Mouse (Mus musculus) stomach, embryonic 14.5 days (tissue): ENCODE measurements around the gene Gm10318. TPM values are rescaled to one million over a fixed set of nuclear protein-coding genes. Genes with fewer than 3 reads are reported as not detected.

Source experiments
- ATAC-seq: fragments of 200-750 bp; cut with Nextera tagmentation; 2 replicates; pipeline ENCODE4 v1.8.0; 2017; ENCODE audit warnings: low read depth, moderate TSS enrichment; ENCODE audit not compliant: insufficient number of reproducible peaks, insufficient read depth, low FRiP score
- H3K27ac ChIP-seq: fragments of 300-500 bp; sonication (generic); 2 replicates; pipeline ENCODE4 v1.5.1; 2014; ENCODE audit warnings: mild to moderate bottlenecking, low read length, moderate library complexity, mixed read lengths
- H3K27me3 ChIP-seq: fragments of 300-500 bp; sonication (generic); 2 replicates; pipeline ENCODE4 v1.6.1; 2014; ENCODE audit warnings: low read length, control low read depth, mixed read lengths; ENCODE audit not compliant: control insufficient read depth, insufficient read depth
- H3K36me3 ChIP-seq: fragments of 300-500 bp; sonication (generic); 2 replicates; pipeline ENCODE4 v1.6.1; 2014; ENCODE audit warnings: mild to moderate bottlenecking, control low read depth, low read length, moderate library complexity, mixed read lengths; ENCODE audit not compliant: control insufficient read depth, insufficient read depth
- H3K4me1 ChIP-seq: fragments of 300-500 bp; sonication (generic); 2 replicates; pipeline ENCODE4 v1.6.1; 2014; ENCODE audit warnings: low read length, control low read depth, mixed read lengths; ENCODE audit not compliant: control insufficient read depth, insufficient read depth
- H3K4me2 ChIP-seq: fragments of 300-500 bp; sonication (generic); replicated peaks from 2 replicates; pipeline ENCODE4 v1.6.1; 2014; ENCODE audit warnings: low read depth, low read length, control low read depth
- H3K4me3 ChIP-seq: fragments of 300-500 bp; sonication (generic); 2 replicates; pipeline ENCODE4 v1.5.1; 2014; ENCODE audit warnings: low read depth, low read length, control low read depth
- H3K9ac ChIP-seq: fragments of 300-500 bp; sonication (generic); replicated peaks from 2 replicates; pipeline ENCODE4 v1.6.1; 2014; ENCODE audit warnings: low read depth, mild to moderate bottlenecking, control low read depth, low read length, moderate library complexity, mixed read lengths
- H3K9me3 ChIP-seq: fragments of 300-500 bp; sonication (generic); 2 replicates; pipeline ENCODE4 v1.6.1; 2016; ENCODE audit warnings: low read depth, low read length, control low read depth; ENCODE audit not compliant: control insufficient read depth
- WGBS: fragments of 180-500 bp; shearing (Covaris S2); extraction: QIAGEN DNeasy Blood & Tissue Kit; methylation state at CpG from one replicate; pipeline ENCODE4 v1.1.7; 2014; 5-methylcytosine and 5-hydroxymethylcytosine counted together
- polyA plus RNA-seq: library from polyadenylated mRNA; unstranded; fragments of >200 nt; fragmentation: Nextera tagmentation; extraction: Ambion mirVana; gene quantifications from 2 replicates; pipeline ENCODE4 v1.2.1, GENCODE M21; 2014

The Gm10318 gene
- polyA plus RNA-seq, 1 experiment from 2014 or later, result not detected

DNA sequence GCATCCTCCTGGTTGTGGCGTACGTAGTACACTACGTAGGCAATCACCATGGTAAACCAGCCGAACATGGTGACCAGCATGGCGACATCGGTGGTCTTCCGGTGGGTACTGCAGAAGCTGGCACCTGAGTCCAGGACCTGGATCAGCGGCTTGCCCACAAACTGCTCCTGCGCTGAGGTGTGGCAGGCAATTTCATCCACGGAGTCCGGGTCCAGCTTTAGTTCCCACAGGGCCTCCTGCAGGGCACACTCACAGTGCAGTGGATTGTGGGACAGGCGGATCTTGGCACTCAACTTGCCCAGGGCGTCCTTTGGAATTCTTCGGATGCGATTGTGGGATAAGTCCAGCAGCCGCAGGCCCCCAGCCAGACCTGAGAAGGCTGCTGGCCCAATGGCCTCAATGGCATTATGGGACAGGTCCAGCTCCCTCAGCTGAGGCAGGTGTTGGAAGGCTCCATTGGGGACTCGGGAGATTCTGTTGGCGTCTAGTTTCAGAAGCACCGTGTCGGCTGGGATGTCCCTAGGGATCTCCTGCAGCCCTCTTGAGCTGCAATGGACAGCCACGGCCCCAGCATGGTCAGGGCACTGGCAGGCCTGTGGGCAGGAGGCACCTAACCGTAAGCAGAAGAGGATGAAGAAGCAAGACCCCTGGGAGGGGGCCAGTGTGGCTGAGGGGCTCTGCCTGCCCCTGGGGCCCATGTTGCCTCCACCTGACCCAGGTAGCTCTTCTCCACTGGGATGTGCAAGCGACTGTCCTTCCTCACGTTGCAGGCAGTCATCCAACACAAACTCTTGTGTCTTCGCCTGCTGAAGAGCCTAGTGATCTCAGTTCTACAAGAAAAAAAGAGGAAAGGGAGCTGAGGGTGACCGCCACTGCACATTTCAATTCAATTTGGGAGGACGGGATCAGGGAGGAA lies 48.5 kb downstream of the Gm10318 start:
- 86% methylated on average over 27 of the region's 27 CpGs for WGBS
- H3K4me2 ChIP-seq, result peak overlapping the region; percentile 73; the same call in 1 of the 2 replicates
- H3K9ac ChIP-seq, result no peak overlapping the region
- no peaks in the 10 kb centered on the region for H3K27me3 ChIP-seq
- no peaks in the 10 kb centered on the region for H3K4me1 ChIP-seq
- H3K36me3 ChIP-seq, result no peaks in the 10 kb centered on the region
- no peak for ATAC-seq
- peak overlapping the region; percentile 49; the same call in 1 of the 2 replicates for H3K4me3 ChIP-seq
- H3K27ac ChIP-seq, result no peak overlapping the region
- no peaks in the 10 kb centered on the region for H3K9me3 ChIP-seq

- Histone ChIP-seq H3K27ac (no peak overlapping the region), H3K27me3 (no peaks in the 10 kb centered on the region), H3K36me3 (no peaks in the 10 kb centered on the region), H3K4me2 (peak overlapping the region; percentile 73), H3K9me3 (no peaks in the 10 kb centered on the region), H3K9ac (peak overlapping the region; percentile 43; the same call in 1 of the 2 replicates), H3K4me1 (no peaks in the 10 kb centered on the region), H3K4me3 (peak overlapping the region; percentile 49)
- WGBS, result 2% methylated on average over 14 of the region's 14 CpGs
- ATAC-seq, result 0 out of 2 replicates have a peak, but pooled peaks have one; percentile 10
Measured at GRCm38 (mm10) chr10:77901871-77902210, 49.2 kb downstream of the Gm10318 start.

DNA sequence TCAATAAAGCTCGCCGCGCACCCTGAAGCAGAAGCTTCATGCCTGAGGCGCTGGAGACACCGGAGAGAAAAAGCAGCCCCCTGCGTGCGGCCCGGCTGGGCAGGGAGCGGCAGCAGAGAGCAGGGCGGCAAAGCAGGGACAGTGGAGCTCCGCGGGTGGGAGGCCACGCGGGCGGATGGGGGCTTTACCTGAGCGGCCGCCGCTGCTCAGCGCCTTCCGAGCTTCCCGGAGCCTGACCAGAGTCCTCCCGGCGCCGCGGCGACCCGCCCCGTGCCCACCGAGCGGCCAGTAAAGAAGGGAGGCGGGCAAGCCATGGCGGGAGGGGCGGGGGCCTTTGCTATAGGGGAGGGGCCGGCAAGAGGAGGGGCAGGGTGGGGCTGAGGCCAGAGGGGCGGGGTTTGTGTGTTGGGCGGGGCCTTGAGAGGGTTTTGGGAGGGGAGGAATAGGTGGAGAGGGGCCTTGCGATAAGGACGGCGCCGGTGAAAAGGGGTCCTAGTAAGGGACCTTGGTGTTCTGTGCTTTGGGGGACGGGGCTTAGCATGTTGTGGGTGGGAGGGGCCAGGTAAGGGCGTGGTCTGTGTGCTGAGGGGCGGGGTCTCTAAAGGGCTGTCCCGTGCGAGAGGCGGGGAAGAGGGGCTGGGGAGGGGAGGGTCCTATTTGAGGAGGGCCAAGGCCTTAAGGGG lies 49.7 kb downstream of the Gm10318 start, which contains the start of gene Lrrc3:
Gene Lrrc3, minus strand, starts transcription at position 326 of the 683 bp plus-strand sequence.
- Histone ChIP-seq H3K4me1 (no peaks in the 10 kb centered on the region), H3K4me2 (peak within 1 kb of the TSS; percentile 73), H3K9me3 (no peaks in the 10 kb centered on the region), H3K36me3 (no peaks in the 10 kb centered on the region), H3K4me3 (peak within 1 kb of the TSS; percentile 49), H3K27me3 (no peaks in the 10 kb centered on the region), H3K27ac (no peak within 1 kb of the TSS), H3K9ac (peak within 1 kb of the TSS; percentile 43)
- ATAC-seq, result peak; percentile 79
- under 1% methylated on average over 44 of the region's 46 CpGs for WGBS

DNA sequence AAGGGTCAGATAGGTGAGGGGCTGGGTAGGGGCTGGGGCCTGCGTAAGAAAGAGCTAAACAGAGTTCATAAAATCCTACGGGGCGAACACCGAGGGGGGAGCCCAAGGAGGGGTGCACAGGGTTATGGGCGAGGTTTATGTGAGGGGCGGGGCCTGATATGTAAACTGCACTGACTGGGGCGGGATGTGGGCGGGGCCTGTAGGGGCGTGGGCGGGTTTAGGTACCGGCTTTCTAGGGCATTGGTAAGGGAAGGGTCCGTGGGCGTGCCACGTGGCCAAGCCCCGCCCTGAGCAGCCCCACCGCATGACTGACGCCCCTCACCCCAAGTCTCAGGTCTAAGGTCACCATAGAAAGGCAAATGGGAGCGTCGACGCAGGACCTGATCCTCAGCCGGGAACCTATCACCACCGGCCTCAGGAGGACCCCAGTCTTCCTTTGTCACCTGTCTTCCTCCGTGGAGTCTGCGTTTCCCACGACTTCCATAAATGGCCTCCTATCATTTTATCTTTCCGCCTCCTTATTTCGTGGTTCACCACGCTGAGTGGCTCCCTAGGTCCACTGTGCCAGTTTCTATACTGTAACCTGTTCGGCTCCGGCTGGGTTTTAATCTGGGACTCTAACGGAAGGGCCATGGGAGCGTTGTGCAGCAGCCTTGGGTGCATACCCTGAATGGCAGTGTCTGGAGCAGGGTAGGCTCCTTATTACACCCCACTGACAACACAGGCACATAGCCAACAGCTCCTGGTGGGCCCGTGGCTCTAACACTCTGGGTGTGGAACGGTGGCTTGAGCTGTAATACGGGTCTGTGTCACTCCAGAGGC lies 50.4 kb downstream of the Gm10318 start:
- Histone ChIP-seq H3K9ac (no peak overlapping the region), H3K27ac (no peak overlapping the region), H3K4me2 (peak overlapping the region; percentile 73), H3K9me3 (no peaks in the 10 kb centered on the region), H3K4me1 (no peaks in the 10 kb centered on the region), H3K27me3 (no peaks in the 10 kb centered on the region), H3K36me3 (no peaks in the 10 kb centered on the region), H3K4me3 (peak overlapping the region; percentile 49)
- ATAC-seq, result peak; percentile 86
- 8% methylated on average over 34 of the region's 35 CpGs for WGBS

Other genes starting within 250 kb of the Gm10318 start
- gene Sumo3, start 246.8 kb upstream of the Gm10318 start, polyA plus RNA-seq, result 324 and 346 TPM in 2 replicates
- 6.5 TPM in 1 of 2 replicates, not detected in the other for gene Gm49325, start 246.7 kb upstream of the Gm10318 start, polyA plus RNA-seq
- gene Ube2g2, start 230.6 kb upstream of the Gm10318 start, polyA plus RNA-seq, result 41.5 and 44.3 TPM in 2 replicates
- gene Tspear, start 166.3 kb upstream of the Gm10318 start, polyA plus RNA-seq, result 0.71 and 1.2 TPM in 2 replicates
- not detected in 2 replicates for gene Gm19402, start 162.1 kb upstream of the Gm10318 start, polyA plus RNA-seq
- gene Gm9508, start 155.6 kb upstream of the Gm10318 start, polyA plus RNA-seq, result not detected in 2 replicates
- gene Gm10272, start 146.2 kb upstream of the Gm10318 start, polyA plus RNA-seq, result not detected in 2 replicates
- gene Gm10024, start 141.4 kb upstream of the Gm10318 start, polyA plus RNA-seq, result not detected in 2 replicates
- gene Gm10142, start 137.1 kb upstream of the Gm10318 start, polyA plus RNA-seq, result not detected in 2 replicates
- gene Krtap12-1, start 132.3 kb upstream of the Gm10318 start, polyA plus RNA-seq, result not detected in 2 replicates
- gene Gm10100, start 126.4 kb upstream of the Gm10318 start, polyA plus RNA-seq, result not detected in 2 replicates
- not detected in 2 replicates for gene Gm18596, start 110.2 kb upstream of the Gm10318 start, polyA plus RNA-seq
- gene Gm9736, start 101.5 kb upstream of the Gm10318 start, polyA plus RNA-seq, result not detected in 2 replicates
- not detected in 2 replicates for gene Gm3233, start 93.2 kb upstream of the Gm10318 start, polyA plus RNA-seq
- not detected in 2 replicates for gene Gm3238, start 81.5 kb upstream of the Gm10318 start, polyA plus RNA-seq
- gene Gm7138, start 75.9 kb upstream of the Gm10318 start, polyA plus RNA-seq, result not detected in 2 replicates
- not detected in 2 replicates for gene Gm3250, start 70.3 kb upstream of the Gm10318 start, polyA plus RNA-seq
- gene Gm7137, start 64.7 kb upstream of the Gm10318 start, polyA plus RNA-seq, result not detected in 2 replicates
- gene Gm9639, start 57.8 kb upstream of the Gm10318 start, polyA plus RNA-seq, result not detected in 2 replicates
- gene Gm19668, start 53.7 kb upstream of the Gm10318 start, polyA plus RNA-seq, result not detected in 2 replicates
- not detected in 2 replicates for gene Gm9507, start 41.0 kb upstream of the Gm10318 start, polyA plus RNA-seq
- gene Gm2696, start 38.2 kb upstream of the Gm10318 start, polyA plus RNA-seq, result not detected in 2 replicates
- gene Krtap10-4, start 25.8 kb upstream of the Gm10318 start, polyA plus RNA-seq, result not detected in 2 replicates
- gene Krtap10-10, start 16.9 kb upstream of the Gm10318 start, polyA plus RNA-seq, result not detected in 2 replicates
- gene Gm36176, start 6.1 kb upstream of the Gm10318 start, polyA plus RNA-seq, result not detected in 2 replicates
- not detected in 2 replicates for gene Gm3285, start 9.1 kb downstream of the Gm10318 start, polyA plus RNA-seq
- 5.4 and 6.7 TPM in 2 replicates for gene Lrrc3, start 49.7 kb downstream of the Gm10318 start, polyA plus RNA-seq
- gene Trpm2, start 117.7 kb downstream of the Gm10318 start, polyA plus RNA-seq, result 1.5 TPM in 2 replicates
- 36.7 and 38.1 TPM in 2 replicates for gene 1810043G02Rik, start 125.7 kb downstream of the Gm10318 start, polyA plus RNA-seq
- gene Pfkl, start 157.2 kb downstream of the Gm10318 start, polyA plus RNA-seq, result 161 and 196 TPM in 2 replicates
- gene Dnmt3l, start 189.1 kb downstream of the Gm10318 start, polyA plus RNA-seq, result 0.71 TPM in 1 of 2 replicates, not detected in the other
- gene Aire, start 190.8 kb downstream of the Gm10318 start, polyA plus RNA-seq, result 0.27 and 0.56 TPM in 2 replicates
- gene Icosl, start 216.4 kb downstream of the Gm10318 start, polyA plus RNA-seq, result 5.6 and 6.1 TPM in 2 replicates